Mouse (Mus musculus) heart, postnatal 4 days (tissue): ENCODE measurements around the gene Catip. TPM values are rescaled to one million over a fixed set of nuclear protein-coding genes. Genes with fewer than 3 reads are reported as not detected.

Experiments used
- DNase-seq: peaks from one replicate; pipeline ENCODE4 v3.0.0; 2021
- microRNA-seq, 2 experiments: library from miRNA; unstranded; fragments of <30 nt; microRNA quantifications; one replicate each; pipeline ENCODE4 v1.2.0; 2021 to 2022
- total RNA-seq, 2 experiments: library from RNA; stranded (reverse); gene quantifications; 2 replicates each; pipeline ENCODE4 v1.2.3; 2021

Gene Catip
- total RNA-seq, 2 experiments from 2014 or later = 0.32 to 0.33 TPM

DNA sequence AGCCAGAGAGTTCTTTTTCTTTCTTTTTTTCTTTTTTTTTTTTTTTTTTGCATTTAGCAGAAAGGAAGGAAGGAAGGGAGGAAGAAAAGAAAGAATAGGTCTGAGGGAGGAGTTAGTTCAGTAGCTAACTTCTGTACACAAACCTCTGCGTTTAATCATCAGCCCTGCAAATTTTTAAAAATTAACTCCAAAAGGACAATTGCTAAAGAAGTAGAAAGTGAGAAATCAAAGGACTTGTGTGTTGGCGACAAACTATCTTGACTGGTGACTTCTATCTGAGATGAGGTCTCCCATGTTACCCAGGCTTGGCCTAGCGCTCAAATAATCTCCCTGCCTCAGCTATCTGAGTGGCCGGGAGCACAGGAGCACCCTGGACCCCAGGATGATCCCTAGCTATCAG lies 42.3 kb downstream of the Catip start:
- DNase-seq = no peak

DNA sequence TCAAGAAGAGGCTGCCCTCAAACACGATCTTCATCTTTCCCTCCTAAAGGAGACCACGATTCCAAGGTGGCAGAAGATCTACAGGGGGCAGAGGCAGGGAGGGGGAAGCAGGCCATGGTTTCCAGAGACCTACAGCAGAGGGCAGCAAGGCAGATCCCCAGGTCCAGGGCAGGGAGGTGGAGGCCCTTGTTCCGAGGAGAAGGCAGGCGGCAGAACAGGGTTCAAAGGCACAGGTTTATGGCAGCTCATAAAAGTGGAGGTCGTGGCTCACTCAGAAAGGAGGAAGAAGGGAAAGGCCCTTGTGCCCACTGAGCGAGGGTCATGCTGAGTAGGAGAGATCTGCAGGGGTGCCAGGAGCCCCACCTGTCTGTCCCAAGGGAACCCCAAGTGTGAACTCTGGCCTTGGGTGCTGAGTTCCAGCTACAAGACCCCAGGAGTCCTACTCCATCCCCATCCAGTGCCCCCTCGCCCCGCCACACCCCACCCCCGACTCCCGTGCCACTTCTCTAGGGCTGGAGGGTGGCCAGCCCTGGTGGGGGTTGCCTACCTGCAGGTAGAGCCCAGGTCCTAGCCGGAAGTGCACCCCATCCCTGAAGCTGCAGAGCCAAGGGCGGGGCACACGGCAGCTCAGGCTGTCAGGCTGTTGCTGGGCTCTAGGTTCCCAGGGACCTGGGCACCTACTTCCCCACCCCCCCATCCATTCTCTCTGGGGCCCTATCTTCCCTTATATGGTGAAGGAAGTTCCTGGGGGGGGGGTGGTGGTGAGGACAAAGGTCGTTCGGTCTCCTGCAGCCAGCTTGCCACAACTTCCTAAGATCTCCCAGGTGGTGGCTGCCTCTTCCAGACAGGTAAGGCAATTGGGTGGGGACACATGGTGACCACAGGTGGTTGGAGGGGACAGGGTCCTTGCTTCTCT lies 46.9 kb downstream of the Catip start, which contains the start of gene Vil1:
Vil1 (plus strand) TSS at position 788 of the 916 bp plus-strand sequence.
- no peak for DNase-seq

DNA sequence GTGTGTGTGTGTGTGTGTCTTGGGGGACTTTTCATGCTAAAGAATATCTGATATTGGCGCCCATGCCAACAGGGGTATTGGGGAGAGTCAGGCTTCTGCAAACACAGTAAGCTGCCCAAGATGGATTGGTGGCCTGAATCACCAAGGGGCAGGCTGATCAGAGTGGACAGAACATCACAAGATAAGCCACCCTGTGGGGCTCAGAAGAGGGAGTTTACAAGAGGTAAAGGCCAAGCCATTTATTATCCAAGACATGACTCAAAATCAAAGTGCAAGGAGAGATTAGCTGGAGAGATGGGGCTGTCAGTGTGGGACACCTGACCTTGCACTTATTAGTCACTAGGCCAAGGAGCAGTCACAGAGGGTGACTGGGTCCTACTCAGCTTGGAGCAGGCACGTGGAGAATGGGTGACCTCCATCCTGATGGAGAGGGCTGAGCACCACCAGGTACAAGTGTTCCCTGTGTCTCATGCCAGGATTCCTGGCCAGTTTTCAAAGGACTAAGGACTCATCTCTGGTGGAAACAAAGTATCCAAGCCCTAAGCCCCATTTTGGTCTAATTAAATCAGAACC lies 49.9 kb downstream of the Catip start:
- no peak for DNase-seq

DNA sequence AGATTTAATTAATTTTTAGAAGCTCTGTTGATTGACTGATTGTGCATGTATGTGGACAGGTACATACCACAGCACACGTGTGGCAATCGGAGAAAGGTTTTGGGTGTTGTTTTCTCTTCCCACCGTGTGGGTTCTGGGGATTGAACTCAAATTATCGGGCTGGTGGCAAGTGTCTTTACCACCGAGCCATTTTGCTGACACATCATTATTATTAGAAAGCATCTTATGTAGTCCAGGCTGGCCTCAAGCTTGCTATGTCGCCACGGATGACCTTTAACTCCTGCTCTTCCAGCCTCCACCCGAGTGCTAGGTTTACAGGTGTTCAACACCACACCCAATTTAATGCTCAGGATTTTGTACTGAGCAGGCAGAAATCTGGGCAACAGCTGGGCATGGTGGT lies 50.8 kb downstream of the Catip start:
- no peak for DNase-seq

DNA sequence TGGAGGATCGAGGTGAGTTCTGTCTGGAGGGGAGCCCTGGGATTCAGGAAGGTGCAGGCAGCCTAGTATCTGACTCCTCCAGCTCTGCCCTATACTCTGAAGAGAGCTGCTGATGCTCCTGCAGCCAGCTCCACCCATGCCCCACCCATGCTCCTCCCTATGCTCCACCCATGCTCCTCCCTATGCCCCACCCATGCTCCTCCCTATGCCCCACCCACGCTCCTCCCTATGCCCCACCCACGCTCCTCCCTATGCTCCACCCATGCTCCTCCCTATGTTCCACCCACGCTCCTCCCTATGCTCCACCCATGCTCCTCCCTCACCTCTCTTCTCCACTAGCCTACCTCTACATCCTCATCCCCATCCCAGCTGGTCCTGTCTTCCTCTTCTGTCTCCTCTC lies 53.2 kb downstream of the Catip start:
- no peak for DNase-seq

Small RNA genes lying within 50 kb of the gene (microRNA-seq; reads per million reads assigned to microRNA genes)
- gene Mir26b = 28,000 to 32,472 reads per million in 2 experiments

Other genes with a start within 250 kb of the Catip start
- 100 to 1,000 TPM; 463 to 468 TPM for gene Tns1, start 237.7 kb upstream of the Catip start, total RNA-seq
- gene Rufy4, start 236.6 kb upstream of the Catip start, total RNA-seq = 1 to 10 TPM; 1.1 to 1.2 TPM
- under 1 TPM; 0.11 to 0.17 TPM for gene Cxcr2, start 208.1 kb upstream of the Catip start, total RNA-seq
- gene Cxcr1, start 167.5 kb upstream of the Catip start, total RNA-seq = not detected
- 100 to 1,000 TPM; 246 to 249 TPM for gene Arpc2, start 126.0 kb upstream of the Catip start, total RNA-seq
- not detected for gene Gpbar1, start 83.6 kb upstream of the Catip start, total RNA-seq
- gene Aamp, start 77.4 kb upstream of the Catip start, total RNA-seq = 100 to 1,000 TPM; 103 to 105 TPM
- gene Pnkd, start 77.2 kb upstream of the Catip start, total RNA-seq = 100 to 1,000 TPM; 198 to 211 TPM
- gene Tmbim1, start 56.5 kb upstream of the Catip start, total RNA-seq = 10 to 100 TPM; 43.4 to 44.3 TPM
- 1 to 10 TPM; 1.7 to 3.4 TPM for gene Slc11a1, start 13.1 kb downstream of the Catip start, total RNA-seq
- gene Ctdsp1, start 29.4 kb downstream of the Catip start, total RNA-seq = 100 to 1,000 TPM; 121 to 126 TPM
- gene Vil1, start 47.3 kb downstream of the Catip start, total RNA-seq = 1 to 10 TPM; 1.4 to 2.1 TPM
- gene Cnot9, start 143.9 kb downstream of the Catip start, total RNA-seq = 10 to 100 TPM; 27.1 to 31.3 TPM
- under 1 TPM in 1 of 2 experiments, not detected in 1; 0.18 TPM for gene Plcd4, start 180.8 kb downstream of the Catip start, total RNA-seq
- gene Usp37, start 182.2 kb downstream of the Catip start, total RNA-seq = 10 to 100 TPM; 22.2 to 26.0 TPM
- 10 to 100 TPM in 1 of 2 experiments, 1 to 10 TPM in 1; 9.4 to 11.0 TPM for gene Zfp142, start 226.1 kb downstream of the Catip start, total RNA-seq
- gene Bcs1l, start 226.2 kb downstream of the Catip start, total RNA-seq = 10 to 100 TPM; 21.7 to 22.5 TPM
- gene Rnf25, start 239.3 kb downstream of the Catip start, total RNA-seq = 10 to 100 TPM; 22.0 to 23.9 TPM
- 1 to 10 TPM; 1.4 to 2.0 TPM for gene Stk36, start 239.3 kb downstream of the Catip start, total RNA-seq